ENCODE assay signal across 13 mouse cellular contexts in genomic region chr4:4219701-4220100, GRCm38 (mm10).
"Had no signal": no experiment of that assay in that cellular context is flagged by ENCODE, and none has a peak within 500 bp of the region (broad histone marks: within the 10 kb centered on the region; RNA-seq: fewer than 3 reads in every experiment).

No protein-coding gene starts in this region.

- DNase-seq: gastrocnemius, postnatal 14 days; gastrocnemius, postnatal 36 days; heart, adult 11 months; heart, adult 2 months; heart, postnatal 10 days; heart, postnatal 4 days; kidney, adult 18-20 months; kidney, adult 8-10 months; kidney, postnatal 10 days; kidney, postnatal 25 days; kidney, postnatal 4 days; liver; liver, embryonic 13.5 days had no signal
